Mouse (Mus musculus): ENCODE results near the gene Abtb2. TPM values are rescaled to one million over a fixed set of nuclear protein-coding genes. Genes with fewer than 3 reads are reported as not detected.

Gene Abtb2
- polyA plus RNA-seq, 1 experiment from 2014 or later: 4.5 TPM

DNA sequence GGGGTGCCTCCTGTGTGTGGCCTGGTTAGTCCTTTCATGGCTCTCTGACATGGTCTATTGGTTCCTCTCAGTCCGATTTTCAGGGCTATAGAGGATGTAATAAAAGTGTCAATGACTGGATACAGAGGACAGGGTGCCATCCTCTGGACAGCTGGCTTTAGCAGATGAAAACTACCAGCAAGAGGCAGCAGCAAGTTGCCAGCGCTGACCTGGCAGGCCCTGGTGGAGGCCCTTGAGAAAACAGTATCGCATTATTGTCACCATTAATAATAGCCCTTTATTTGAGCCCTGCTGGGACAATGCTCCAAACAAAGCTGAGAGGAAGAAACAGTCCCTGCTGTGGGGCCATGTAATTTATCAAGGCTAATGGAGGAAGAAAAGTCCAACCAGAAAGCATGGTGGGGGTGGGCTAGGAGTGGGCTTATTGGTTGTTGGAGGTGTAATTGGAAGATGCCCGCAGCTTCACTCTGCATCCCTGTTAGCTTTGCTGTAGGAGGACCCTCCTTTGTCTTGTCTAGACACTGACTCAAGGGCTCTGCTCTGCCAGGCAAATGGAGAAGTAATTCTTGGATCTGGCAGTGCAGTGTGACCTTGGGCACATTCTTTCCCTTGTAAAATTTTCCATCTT is 77.6 kb downstream of the Abtb2 start:
- H3K9ac ChIP-seq: no peak overlapping the region
- 41% methylated on average over 4 of the region's 4 CpGs for WGBS
- no peak overlapping the region for H3K27ac ChIP-seq
- no peaks in the 10 kb centered on the region for H3K27me3 ChIP-seq (replicated peaks)
- no peak overlapping the region for H3K4me3 ChIP-seq (replicated peaks)
- H3K4me2 ChIP-seq: no peak overlapping the region
- H3K4me1 ChIP-seq: no peaks in the 10 kb centered on the region
- no peaks in the 10 kb centered on the region for H3K36me3 ChIP-seq
- H3K9me3 ChIP-seq: no peaks in the 10 kb centered on the region
- ATAC-seq (ENCODE audit: insufficient read depth, low FRiP score, low read depth): no peak

DNA sequence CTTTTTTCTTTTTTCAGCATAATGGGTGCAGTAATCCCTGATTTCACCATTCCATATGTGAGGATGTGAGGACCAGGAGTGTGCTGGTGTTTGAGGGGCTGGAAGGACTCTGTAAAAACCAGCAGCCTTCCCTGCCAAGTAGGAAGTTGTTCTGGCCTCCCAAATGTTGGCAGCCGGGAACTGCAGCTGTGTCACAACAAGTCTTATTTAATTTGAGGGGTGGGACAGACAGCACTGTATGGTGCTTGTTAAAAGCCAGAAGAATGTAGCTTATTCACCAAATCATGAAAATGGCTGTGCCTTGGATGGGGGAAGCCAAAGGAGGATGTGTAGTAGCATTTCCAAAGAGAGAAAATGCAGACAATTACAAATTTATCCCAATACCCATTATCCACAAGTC is 78.3 kb downstream of the Abtb2 start:
- no peaks in the 10 kb centered on the region for H3K9me3 ChIP-seq
- no peak overlapping the region for H3K27ac ChIP-seq
- H3K27me3 ChIP-seq (replicated peaks): no peaks in the 10 kb centered on the region
- H3K4me3 ChIP-seq (replicated peaks): no peak overlapping the region
- H3K4me1 ChIP-seq: no peaks in the 10 kb centered on the region
- no peak overlapping the region for H3K9ac ChIP-seq
- 39% methylated on average over 1 of the region's 1 CpGs for WGBS
- H3K4me2 ChIP-seq: no peak overlapping the region
- no peak for ATAC-seq (ENCODE audit: insufficient read depth, low FRiP score, low read depth)
- no peaks in the 10 kb centered on the region for H3K36me3 ChIP-seq

DNA sequence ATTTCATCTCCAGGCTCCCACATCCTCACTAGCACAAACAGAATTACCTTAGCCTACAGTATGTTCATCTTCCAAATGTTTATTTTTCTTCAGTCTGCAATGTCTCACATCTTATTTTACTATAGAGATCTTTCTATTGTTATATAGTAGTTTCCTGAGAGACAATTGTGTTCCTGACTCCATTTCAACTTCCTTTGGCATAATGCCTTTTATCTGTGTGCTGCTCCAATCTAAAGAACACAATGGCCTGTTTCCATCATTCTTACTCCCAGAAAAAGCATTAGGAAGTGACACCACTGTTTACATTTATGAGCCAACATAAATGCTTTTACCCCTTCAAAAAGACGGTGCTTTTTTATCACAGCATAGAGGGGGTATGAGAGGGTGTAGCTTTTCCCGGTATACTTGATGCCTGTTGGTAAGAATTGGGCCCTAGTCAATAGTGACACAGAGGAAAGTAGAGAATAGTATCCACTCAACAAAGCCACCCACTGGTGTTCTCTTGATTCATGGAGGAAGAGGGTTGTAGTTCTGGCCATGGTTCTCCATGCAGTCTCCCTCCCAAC is 84.3 kb downstream of the Abtb2 start:
- H3K36me3 ChIP-seq: no peaks in the 10 kb centered on the region
- H3K4me1 ChIP-seq: no peaks in the 10 kb centered on the region
- H3K27ac ChIP-seq: no peak overlapping the region
- WGBS: 37% methylated on average over 2 of the region's 2 CpGs
- no peak overlapping the region for H3K4me2 ChIP-seq
- no peaks in the 10 kb centered on the region for H3K27me3 ChIP-seq (replicated peaks)
- H3K4me3 ChIP-seq (replicated peaks): no peak overlapping the region
- no peaks in the 10 kb centered on the region for H3K9me3 ChIP-seq
- no peak overlapping the region for H3K9ac ChIP-seq
- ATAC-seq (ENCODE audit: insufficient read depth, low FRiP score, low read depth): no peak

DNA sequence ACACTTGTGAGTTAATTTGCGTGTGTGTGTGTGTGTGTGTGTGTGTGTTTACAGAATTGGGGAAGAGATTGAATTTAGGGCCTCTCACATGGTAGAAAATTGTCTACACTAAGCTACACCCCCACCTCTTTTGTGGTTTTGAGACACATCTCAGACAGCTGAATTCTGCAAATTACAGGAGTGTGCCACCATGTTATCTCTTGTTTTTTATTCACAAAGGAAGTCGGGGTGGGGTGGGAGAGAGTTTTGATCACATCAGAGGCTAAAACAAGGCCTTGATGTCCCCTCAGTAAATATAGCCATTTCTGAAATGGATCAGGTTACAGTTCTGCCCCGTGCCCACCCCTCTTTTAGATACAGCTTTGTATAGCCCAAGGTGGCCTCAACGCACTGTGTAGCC is 86.0 kb downstream of the Abtb2 start:
- Histone ChIP-seq H3K9ac (no peak overlapping the region), H3K4me2 (no peak overlapping the region), H3K4me1 (no peaks in the 10 kb centered on the region), H3K27ac (no peak overlapping the region), H3K9me3 (no peaks in the 10 kb centered on the region), H3K27me3 (replicated peaks) (no peaks in the 10 kb centered on the region), H3K4me3 (replicated peaks) (no peak overlapping the region), H3K36me3 (no peaks in the 10 kb centered on the region)
- 62% methylated on average over 4 of the region's 4 CpGs for WGBS
- ATAC-seq (ENCODE audit: insufficient read depth, low FRiP score, low read depth): no peak

DNA sequence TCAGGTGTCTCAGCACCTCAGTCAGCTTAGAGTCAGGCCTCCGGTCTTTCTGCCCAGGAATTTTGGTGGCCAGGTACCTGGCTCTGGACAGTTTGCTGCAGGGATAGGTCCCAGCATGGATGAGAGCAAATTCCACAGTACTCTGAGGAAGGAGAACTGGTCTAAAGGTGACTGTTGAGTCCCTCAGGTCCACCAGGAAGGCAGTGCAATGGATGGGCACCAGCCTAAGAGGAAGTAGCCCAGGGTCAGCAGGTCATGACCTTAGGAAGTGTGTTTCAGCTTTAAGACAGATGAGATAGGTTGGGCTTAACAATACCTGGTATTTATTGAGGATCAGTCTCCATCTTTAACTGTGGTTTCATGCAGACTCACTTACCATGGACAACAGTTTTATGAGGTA is 88.9 kb downstream of the Abtb2 start:
- Histone ChIP-seq H3K27ac (no peak overlapping the region), H3K9ac (no peak overlapping the region), H3K4me1 (no peaks in the 10 kb centered on the region), H3K9me3 (no peaks in the 10 kb centered on the region), H3K27me3 (replicated peaks) (no peaks in the 10 kb centered on the region), H3K4me3 (replicated peaks) (no peak overlapping the region), H3K4me2 (no peak overlapping the region), H3K36me3 (no peaks in the 10 kb centered on the region)
- 79% methylated on average over 1 of the region's 1 CpGs for WGBS
- ATAC-seq (ENCODE audit: insufficient read depth, low FRiP score, low read depth): no peak

DNA sequence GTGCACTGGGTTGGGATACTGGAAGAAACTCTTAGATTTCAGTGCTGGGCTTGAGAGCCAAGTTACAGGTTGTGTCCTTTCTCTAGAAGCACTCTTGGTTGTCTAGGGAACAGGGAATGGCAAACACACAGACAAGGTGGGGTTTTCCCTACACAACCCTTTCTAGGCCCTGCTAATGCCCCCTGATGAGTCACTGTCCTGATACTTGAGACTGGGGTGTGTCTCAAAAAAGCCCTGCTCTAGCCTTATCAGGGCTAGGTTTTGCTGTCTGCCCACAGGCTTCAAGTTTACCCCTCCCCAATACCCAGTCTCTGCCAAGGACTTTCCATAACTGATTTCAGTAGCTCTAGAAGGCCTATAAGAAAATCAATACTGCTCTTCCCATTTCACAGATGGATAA is 89.9 kb downstream of the Abtb2 start:
- H3K27ac ChIP-seq: no peak overlapping the region
- ATAC-seq (ENCODE audit: insufficient read depth, low FRiP score, low read depth): no peak
- H3K4me1 ChIP-seq: no peaks in the 10 kb centered on the region
- H3K4me2 ChIP-seq: no peak overlapping the region
- no peaks in the 10 kb centered on the region for H3K27me3 ChIP-seq (replicated peaks)
- H3K36me3 ChIP-seq: no peaks in the 10 kb centered on the region
- no peaks in the 10 kb centered on the region for H3K9me3 ChIP-seq
- no peak overlapping the region for H3K4me3 ChIP-seq (replicated peaks)
- H3K9ac ChIP-seq: no peak overlapping the region

DNA sequence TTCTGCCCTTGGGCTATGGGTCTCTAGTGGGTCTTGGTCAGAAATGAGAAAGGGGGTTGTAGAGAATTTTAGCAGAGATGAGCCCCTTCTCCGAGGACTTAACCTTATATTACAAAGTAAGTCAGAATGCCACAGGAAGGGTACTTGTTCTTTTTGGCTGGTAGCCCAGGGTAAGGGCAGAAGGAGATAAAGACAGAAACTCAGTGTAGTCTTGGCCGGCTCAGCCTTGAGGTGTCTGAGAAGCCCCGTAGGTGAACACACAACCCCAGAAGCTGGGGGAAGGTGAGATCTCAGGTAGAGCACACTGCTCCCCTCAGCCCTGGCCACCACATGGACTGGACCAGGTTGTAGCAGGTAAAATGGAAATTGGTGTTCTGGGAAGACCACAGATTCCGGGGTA is 93.1 kb downstream of the Abtb2 start:
- Histone ChIP-seq H3K36me3 (no peaks in the 10 kb centered on the region), H3K9me3 (no peaks in the 10 kb centered on the region), H3K4me3 (replicated peaks) (no peak overlapping the region), H3K27me3 (replicated peaks) (no peaks in the 10 kb centered on the region), H3K27ac (no peak overlapping the region), H3K9ac (no peak overlapping the region), H3K4me2 (no peak overlapping the region), H3K4me1 (no peaks in the 10 kb centered on the region)
- no peak for ATAC-seq (ENCODE audit: insufficient read depth, low FRiP score, low read depth)
- WGBS: 82% methylated on average over 4 of the region's 4 CpGs

DNA sequence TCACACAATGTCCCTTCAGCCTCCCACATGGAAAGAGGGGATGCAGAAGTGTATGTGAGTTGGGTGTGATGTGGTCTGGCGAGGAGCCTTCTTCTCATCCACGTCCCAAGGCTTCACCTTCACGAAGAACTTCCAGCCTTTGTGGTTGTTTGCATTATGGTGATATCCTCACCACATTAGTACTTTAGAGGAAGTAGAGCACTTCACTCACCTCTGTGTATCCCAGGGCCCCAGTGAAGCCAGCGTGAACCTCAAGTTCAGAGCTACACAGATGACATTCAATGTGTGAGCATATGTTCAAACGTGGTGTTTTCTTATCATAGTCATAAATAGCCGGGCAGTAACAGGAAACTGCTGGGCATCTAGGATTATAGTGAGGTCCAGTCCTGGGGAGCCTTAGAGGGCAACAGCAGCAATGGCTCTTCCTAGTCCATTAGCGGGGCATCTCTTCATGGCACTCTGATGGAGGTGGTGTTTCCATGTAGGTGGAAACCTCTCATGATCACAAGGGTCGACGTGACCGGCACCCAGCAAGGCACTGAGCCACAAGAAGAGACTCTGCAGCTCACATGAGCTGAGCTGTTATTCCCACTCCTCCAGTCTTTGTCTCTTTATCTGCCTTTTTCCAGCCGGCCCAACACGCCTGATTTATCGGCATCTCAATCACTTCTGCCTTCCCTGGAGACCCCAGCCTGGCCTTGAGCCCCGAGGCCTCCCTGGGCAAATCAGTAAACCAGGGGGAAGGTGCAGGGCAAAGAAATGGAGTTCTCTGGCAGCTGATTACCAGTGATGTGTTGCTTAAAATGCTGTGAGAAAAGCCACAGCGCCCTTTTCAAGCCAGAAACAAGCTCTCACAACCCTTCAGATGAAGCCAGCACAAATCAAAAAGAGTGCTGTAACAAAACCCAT is 93.8 kb downstream of the Abtb2 start:
- Histone ChIP-seq H3K36me3 (no peaks in the 10 kb centered on the region), H3K27me3 (replicated peaks) (no peaks in the 10 kb centered on the region), H3K27ac (no peak overlapping the region), H3K9me3 (no peaks in the 10 kb centered on the region), H3K9ac (no peak overlapping the region), H3K4me2 (no peak overlapping the region), H3K4me1 (no peaks in the 10 kb centered on the region), H3K4me3 (replicated peaks) (no peak overlapping the region)
- 71% methylated on average over 15 of the region's 15 CpGs for WGBS
- ATAC-seq (ENCODE audit: insufficient read depth, low FRiP score, low read depth): no peak

DNA sequence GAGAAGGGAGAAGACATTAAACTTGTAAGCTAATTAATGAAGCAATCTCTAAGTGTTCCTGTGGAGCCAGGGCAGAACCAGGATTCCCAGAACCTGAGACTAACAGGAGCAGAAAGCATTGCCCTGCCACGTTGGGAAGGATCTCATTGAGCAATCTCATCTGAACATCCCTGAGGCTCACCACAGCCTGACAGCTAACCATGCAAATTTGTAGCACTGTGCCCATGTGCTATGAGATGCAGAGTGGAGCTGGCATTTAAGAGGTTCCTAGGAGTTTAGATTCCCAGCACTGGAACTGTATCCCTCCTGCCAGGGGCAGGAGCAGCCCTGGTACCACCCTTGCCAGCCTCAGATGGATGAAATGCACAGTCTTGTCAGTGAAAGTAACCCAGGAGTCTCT is 95.6 kb downstream of the Abtb2 start:
- no peaks in the 10 kb centered on the region for H3K4me1 ChIP-seq
- H3K9me3 ChIP-seq: no peaks in the 10 kb centered on the region
- H3K9ac ChIP-seq: no peak overlapping the region
- H3K27me3 ChIP-seq (replicated peaks): no peaks in the 10 kb centered on the region
- H3K27ac ChIP-seq: no peak overlapping the region
- no peak for ATAC-seq (ENCODE audit: insufficient read depth, low FRiP score, low read depth)
- no peak overlapping the region for H3K4me3 ChIP-seq (replicated peaks)
- H3K4me2 ChIP-seq: no peak overlapping the region
- WGBS: 42% methylated on average over 1 of the region's 1 CpGs
- no peaks in the 10 kb centered on the region for H3K36me3 ChIP-seq

DNA sequence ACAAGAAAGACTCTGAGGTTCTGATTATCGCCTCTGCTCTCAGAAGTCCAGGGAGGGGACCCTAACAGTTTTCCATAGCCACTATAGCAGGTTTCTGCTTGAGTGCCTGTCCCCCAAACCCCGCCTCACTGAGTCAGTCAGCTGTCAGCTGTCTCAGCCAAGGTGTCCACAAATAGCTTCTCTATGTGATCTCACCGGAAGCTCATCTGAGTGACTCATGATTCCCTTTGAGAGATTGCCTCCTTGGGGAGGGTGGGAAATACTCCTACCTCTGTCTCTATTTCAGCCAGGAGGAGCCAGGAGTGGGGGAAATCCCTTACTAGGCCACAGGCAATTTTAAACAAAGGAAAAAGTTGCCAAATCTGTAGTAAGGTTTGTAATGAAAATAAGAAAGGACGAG is 96.0 kb downstream of the Abtb2 start:
- H3K27me3 ChIP-seq (replicated peaks): no peaks in the 10 kb centered on the region
- no peaks in the 10 kb centered on the region for H3K9me3 ChIP-seq
- 58% methylated on average over 4 of the region's 4 CpGs for WGBS
- H3K4me2 ChIP-seq: no peak overlapping the region
- no peaks in the 10 kb centered on the region for H3K36me3 ChIP-seq
- H3K4me3 ChIP-seq (replicated peaks): no peak overlapping the region
- H3K27ac ChIP-seq: no peak overlapping the region
- no peaks in the 10 kb centered on the region for H3K4me1 ChIP-seq
- no peak overlapping the region for H3K9ac ChIP-seq
- no peak; the same call in 1 of the 2 replicates for ATAC-seq (ENCODE audit: insufficient read depth, low FRiP score, low read depth)

DNA sequence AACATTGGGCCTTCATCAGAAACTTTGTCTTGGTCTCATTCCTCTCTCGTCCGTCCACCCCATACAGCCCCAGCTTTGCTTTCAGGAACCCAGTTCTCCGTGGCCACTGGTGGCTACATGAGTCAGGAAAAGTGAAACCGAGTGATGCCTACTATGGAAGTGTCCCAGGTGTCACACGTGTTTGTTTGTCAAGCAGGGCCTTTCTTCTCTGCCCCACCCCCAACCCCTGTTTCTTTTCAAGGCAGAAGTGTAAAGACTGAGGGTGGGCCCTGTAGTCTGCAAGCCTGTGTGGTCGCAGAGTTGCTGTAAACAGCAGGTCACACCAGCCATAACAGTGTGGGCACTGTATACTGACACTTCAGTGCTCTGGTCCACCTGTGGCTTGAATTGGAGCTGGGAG is 98.2 kb downstream of the Abtb2 start:
- Histone ChIP-seq H3K27me3 (replicated peaks) (no peaks in the 10 kb centered on the region), H3K36me3 (no peaks in the 10 kb centered on the region), H3K4me3 (replicated peaks) (no peak overlapping the region), H3K27ac (no peak overlapping the region), H3K4me2 (no peak overlapping the region), H3K4me1 (no peaks in the 10 kb centered on the region; the same call in 1 of the 2 replicates), H3K9me3 (no peaks in the 10 kb centered on the region), H3K9ac (no peak overlapping the region)
- WGBS: 45% methylated on average over 6 of the region's 6 CpGs
- ATAC-seq (ENCODE audit: insufficient read depth, low FRiP score, low read depth): no peak

All from stomach, embryonic 15.5 days (tissue).